Mouse (Mus musculus): ENCODE measurements at regions not wholly inside any gene's neighbourhood (a gene's known extent, or its start where the extent isn't known, plus 50 kb on each side); places are given as distances from the start of the nearest gene placed in this dataset.
A peak's percentile ranks its signal among the peaks of the same experiment; 100 is the strongest.

DNA sequence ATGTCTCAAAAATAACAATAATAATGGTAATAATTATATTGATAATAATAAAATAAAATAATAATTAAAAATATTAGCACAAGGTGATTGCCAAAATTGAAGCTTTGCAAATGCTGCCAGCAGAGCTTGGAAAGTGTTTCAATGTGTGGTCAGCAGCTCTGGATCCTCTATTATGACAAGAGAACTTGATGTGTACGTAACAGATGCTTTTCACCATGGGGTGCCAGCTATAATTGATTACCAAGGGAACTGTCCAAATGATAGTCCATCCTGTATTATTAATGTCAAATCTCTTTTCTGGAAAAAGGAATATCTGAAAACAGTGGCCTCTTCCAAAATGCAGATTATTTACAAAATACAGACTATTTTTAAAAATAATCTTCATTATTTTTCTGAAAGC lies 419.2 kb downstream of the Plk2 start:
- 86% methylated on average over 1 of the region's 1 CpGs for WGBS
- Histone ChIP-seq H3K9me3 (replicated peaks) (no peaks in the 10 kb centered on the region), H3K36me3 (no peaks in the 10 kb centered on the region), H3K27ac (replicated peaks) (no peak overlapping the region), H3K27me3 (ENCODE audit: low read depth, poor library complexity, severe bottlenecking) (no peaks in the 10 kb centered on the region), H3K4me1 (peaks cover 3% of the 10 kb centered on the region), H3K4me3 (no peak overlapping the region)
- DNase-seq (ENCODE audit: low spot score) = no peak

DNA sequence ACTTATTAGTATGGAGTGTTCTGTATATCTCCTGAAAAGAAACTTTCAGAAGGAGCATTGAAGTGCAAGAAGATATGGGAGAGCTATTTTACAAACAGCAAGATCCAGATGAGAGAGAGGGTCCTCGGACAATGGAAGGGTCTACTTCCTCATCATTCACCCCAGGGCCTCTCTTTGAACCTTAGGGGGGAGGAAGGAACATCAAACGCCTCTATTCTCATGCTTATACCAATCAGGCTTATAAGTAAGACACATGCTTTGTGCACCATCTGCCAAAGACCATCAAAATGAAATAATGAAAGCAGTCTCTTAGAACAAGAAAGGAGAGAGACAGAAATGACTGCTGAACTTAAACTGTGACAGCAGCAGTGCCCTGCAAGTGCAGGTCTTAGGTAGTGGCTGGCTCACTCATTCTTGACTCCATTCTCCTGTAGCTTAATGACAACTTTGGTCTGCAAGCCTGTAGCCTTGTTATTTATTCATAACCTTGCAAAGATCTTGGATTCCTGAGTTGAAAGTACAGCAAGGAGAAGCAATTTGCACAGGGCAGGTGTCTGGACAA lies 424.5 kb downstream of the Plk2 start:
- Histone ChIP-seq H3K36me3 (no peaks in the 10 kb centered on the region), H3K27me3 (ENCODE audit: low read depth, poor library complexity, severe bottlenecking) (no peaks in the 10 kb centered on the region), H3K4me1 (peaks cover 10% of the 10 kb centered on the region), H3K27ac (replicated peaks) (no peak overlapping the region), H3K9me3 (replicated peaks) (no peaks in the 10 kb centered on the region), H3K4me3 (no peak overlapping the region)
- 42% methylated on average over 2 of the region's 2 CpGs for WGBS
- no peak for DNase-seq (ENCODE audit: low spot score)

DNA sequence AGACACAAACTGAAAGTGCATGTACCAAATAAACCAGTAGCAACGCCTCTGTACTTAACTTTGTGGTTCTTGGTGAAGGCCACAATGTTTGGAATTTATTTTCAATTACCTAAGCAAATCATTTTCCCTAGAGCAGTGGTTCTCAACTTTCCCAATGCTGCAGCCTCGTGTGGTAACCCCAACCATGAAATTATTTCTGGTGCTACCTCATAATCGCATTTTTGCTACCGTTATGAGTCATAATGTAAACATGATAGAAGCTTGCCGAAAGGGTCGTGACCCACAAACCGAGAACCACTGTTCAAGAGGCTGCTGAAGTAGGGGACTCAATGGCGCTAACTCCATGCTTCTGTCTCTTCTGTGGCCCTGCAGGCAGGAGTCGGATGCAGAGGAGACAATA lies 429.9 kb upstream of the Actbl2 start:
- no peaks in the 10 kb centered on the region for H3K9me3 ChIP-seq (replicated peaks)
- H3K27ac ChIP-seq (replicated peaks) = no peak overlapping the region
- H3K4me3 ChIP-seq = no peak overlapping the region
- 93% methylated on average over 9 of the region's 9 CpGs for WGBS
- DNase-seq (ENCODE audit: low spot score) = no peak
- H3K27me3 ChIP-seq (ENCODE audit: low read depth, poor library complexity, severe bottlenecking) = no peaks in the 10 kb centered on the region
- no peaks in the 10 kb centered on the region for H3K36me3 ChIP-seq
- H3K4me1 ChIP-seq = no peaks in the 10 kb centered on the region

DNA sequence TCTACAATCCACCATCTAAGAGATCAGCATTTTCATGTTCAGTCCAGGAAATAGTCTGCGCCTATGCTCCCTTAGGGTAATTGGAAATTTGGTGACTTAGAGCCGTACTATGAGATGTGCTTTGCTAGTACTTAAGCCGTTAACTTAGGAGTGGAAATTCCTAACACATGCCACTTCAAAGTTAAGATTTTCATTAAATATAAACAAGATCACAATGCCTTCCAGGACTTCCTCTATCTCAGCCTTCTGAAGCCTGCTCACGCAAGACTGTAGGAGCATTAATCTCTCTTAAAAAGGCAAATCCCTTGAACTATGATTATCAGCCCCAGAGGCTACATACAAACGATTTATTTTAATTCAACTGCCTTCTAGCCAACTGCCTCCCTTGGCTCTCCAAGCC lies 422.4 kb upstream of the Actbl2 start:
- H3K27ac ChIP-seq (replicated peaks) = no peak overlapping the region
- H3K27me3 ChIP-seq (ENCODE audit: low read depth, poor library complexity, severe bottlenecking) = no peaks in the 10 kb centered on the region
- peaks cover 6% of the 10 kb centered on the region for H3K4me1 ChIP-seq
- no peaks in the 10 kb centered on the region for H3K36me3 ChIP-seq
- no peak for DNase-seq (ENCODE audit: low spot score)
- 72% methylated on average over 5 of the region's 5 CpGs for WGBS
- no peaks in the 10 kb centered on the region for H3K9me3 ChIP-seq (replicated peaks)
- no peak overlapping the region for H3K4me3 ChIP-seq

DNA sequence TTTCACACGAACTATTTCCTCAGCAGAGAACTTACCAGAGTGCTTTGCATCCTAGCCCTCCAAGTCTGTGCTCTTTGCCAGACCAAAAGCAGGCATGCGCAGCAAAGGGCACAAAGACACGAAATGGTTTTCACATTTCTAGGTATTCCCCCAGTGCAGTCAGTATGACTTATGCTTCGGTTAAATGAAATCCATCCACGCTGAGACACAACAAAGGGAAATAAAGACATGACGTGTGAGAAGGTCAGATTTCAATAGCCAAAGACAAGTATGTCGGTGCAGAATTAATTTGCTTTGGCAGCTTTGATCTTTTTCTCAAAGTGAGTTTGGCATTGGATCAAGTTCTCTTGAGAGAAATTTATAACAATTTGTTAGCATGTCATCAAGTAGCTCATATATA lies 417.9 kb upstream of the Actbl2 start:
- peaks cover 6% of the 10 kb centered on the region for H3K4me1 ChIP-seq
- H3K4me3 ChIP-seq = no peak overlapping the region
- no peaks in the 10 kb centered on the region for H3K9me3 ChIP-seq (replicated peaks)
- no peak overlapping the region for H3K27ac ChIP-seq (replicated peaks)
- no peaks in the 10 kb centered on the region for H3K36me3 ChIP-seq
- 59% methylated on average over 7 of the region's 7 CpGs for WGBS
- peak; percentile 13 for DNase-seq (ENCODE audit: low spot score)
- H3K27me3 ChIP-seq (ENCODE audit: low read depth, poor library complexity, severe bottlenecking) = no peaks in the 10 kb centered on the region

DNA sequence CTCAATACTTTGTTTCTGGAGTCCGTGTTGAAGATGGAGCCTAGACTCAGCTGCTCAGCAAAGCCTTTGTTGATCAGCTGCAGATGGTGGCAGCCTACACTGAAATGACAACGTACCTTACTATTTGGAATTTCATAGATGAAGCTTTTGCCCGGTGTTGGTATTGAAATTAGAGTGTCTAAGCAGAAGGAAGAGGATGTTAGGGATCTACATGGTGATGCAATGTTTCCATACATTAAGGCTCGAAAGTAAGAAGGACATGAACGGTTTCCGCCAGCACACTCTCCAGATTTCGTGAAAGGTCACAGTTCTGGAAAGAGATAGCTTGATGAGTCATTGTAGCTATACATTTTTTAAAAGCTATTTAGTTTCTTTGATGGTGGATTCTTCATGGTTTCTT lies 412.9 kb upstream of the Actbl2 start:
- no peak overlapping the region for H3K4me3 ChIP-seq
- DNase-seq (ENCODE audit: low spot score) = no peak
- peaks cover under 1% of the 10 kb centered on the region for H3K4me1 ChIP-seq
- no peaks in the 10 kb centered on the region for H3K9me3 ChIP-seq (replicated peaks)
- no peaks in the 10 kb centered on the region for H3K27me3 ChIP-seq (ENCODE audit: low read depth, poor library complexity, severe bottlenecking)
- H3K27ac ChIP-seq (replicated peaks) = no peak overlapping the region
- no peaks in the 10 kb centered on the region for H3K36me3 ChIP-seq
- 94% methylated on average over 7 of the region's 7 CpGs for WGBS

DNA sequence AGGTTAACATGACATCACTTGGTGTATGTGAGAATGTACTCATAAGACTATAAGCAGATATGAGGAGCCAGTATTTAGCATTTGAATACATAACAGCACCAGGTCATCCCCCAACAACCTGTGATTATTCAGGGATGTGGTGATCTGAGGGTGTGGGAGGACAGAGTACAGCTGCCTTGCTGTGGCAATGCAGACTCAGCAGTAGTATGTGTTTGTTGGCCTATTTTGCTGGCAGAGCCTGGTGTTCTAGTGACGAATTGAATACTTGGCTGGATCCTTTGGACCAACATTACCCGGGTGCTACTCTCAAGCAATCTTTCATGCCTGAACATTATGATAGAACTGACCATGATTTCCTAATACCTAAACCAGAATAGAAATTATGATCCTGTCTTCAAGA lies 409.1 kb upstream of the Actbl2 start:
- no peaks in the 10 kb centered on the region for H3K36me3 ChIP-seq
- H3K4me1 ChIP-seq = no peaks in the 10 kb centered on the region
- no peak overlapping the region for H3K4me3 ChIP-seq
- no peaks in the 10 kb centered on the region for H3K9me3 ChIP-seq (replicated peaks)
- WGBS = 98% methylated on average over 2 of the region's 2 CpGs
- DNase-seq (ENCODE audit: low spot score) = no peak
- no peaks in the 10 kb centered on the region for H3K27me3 ChIP-seq (ENCODE audit: low read depth, poor library complexity, severe bottlenecking)
- H3K27ac ChIP-seq (replicated peaks) = no peak overlapping the region

DNA sequence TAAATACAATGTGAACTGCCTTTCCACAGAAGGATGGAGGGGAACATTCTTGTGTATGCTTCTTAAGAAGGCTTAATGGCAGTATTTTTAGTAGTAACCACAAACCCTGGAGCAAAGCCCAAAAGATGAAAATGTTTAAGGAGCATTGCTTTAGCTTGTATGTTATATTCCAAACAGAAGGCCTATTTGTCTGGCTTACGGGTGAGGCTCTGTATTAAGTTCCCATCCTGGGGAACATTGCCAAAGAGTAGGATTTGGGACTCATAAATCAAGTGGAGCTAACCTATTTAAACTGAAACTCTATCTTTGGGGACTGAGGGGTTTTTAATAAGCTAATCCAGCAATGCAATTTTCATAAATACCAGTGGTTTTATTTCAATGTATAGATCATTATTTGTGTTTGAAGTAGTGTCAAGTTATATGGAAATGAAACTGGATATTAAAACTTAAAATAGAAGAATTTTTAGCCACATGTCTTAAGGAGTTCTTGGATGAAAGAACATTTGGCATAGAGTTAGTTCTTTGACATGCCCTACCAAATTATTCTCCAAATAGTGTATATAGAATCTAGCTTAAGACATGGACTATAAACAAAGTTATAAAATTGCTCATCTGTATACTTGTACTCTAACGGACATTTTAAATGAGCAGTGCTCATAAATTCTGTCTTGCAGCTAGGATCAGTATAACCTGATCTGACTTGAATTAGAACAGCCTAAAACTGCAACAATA lies 401.7 kb upstream of the Actbl2 start:
- Histone ChIP-seq H3K4me3 (no peak overlapping the region), H3K36me3 (no peaks in the 10 kb centered on the region), H3K9me3 (replicated peaks) (no peaks in the 10 kb centered on the region), H3K27ac (replicated peaks) (no peak overlapping the region), H3K27me3 (ENCODE audit: low read depth, poor library complexity, severe bottlenecking) (no peaks in the 10 kb centered on the region), H3K4me1 (no peaks in the 10 kb centered on the region)
- no peak for DNase-seq (ENCODE audit: low spot score)
- 88% methylated on average over 2 of the region's 2 CpGs for WGBS

DNA sequence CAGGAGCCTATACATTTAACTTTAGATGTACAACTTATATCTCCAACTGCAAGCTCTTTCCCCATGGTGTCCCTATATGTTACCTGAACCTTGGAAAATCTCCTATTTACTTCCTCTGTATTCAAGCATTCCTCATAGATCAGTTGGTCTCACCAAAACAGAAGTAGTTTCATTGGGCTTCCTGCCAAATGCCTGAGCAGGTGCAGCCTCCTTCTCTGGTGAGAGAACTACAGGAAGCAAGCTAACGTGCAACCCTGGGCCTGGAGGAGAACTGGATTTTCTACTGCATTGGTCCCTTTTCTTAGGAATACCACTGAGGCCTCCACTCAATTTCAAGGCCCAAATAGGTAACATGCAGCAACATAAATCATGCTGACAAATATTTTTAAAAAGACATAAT lies 400.6 kb upstream of the Actbl2 start:
- no peak for DNase-seq (ENCODE audit: low spot score)
- Histone ChIP-seq H3K36me3 (no peaks in the 10 kb centered on the region), H3K27me3 (ENCODE audit: low read depth, poor library complexity, severe bottlenecking) (no peaks in the 10 kb centered on the region), H3K27ac (replicated peaks) (no peak overlapping the region), H3K9me3 (replicated peaks) (no peaks in the 10 kb centered on the region), H3K4me3 (no peak overlapping the region), H3K4me1 (no peaks in the 10 kb centered on the region)
- 80% methylated on average over 1 of the region's 1 CpGs for WGBS

DNA sequence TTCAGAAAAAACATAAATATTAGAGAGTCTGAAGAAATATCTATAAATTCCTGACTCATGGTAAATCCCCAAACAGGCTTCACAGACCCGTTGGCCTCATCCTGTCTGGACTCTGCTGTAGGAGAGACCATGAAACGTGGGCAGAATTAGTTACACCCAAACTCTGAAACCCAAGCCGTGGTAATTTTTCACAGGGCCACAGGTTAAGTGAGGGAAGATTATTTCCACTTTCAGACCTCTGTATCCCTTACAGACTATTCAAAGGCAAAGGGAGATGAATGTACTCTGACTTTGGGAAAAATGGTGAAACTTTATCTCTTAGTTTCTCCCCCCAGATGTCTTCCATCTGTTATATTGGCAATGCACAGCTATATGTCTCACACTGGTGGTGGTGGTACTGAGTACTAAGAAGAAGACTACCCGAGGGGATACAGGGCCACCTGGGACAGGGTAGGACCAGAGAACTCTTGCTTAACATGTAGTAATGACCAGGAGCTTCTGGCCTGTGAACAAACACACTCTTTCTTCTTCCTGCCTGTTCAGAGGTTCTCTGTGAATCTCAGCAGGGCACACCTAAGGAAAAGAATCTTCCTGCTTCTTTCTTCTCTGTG lies 388.8 kb upstream of the Actbl2 start:
- Histone ChIP-seq H3K4me1 (peaks cover 10% of the 10 kb centered on the region), H3K9me3 (replicated peaks) (no peaks in the 10 kb centered on the region), H3K36me3 (no peaks in the 10 kb centered on the region), H3K4me3 (no peak overlapping the region), H3K27ac (replicated peaks) (no peak overlapping the region), H3K27me3 (ENCODE audit: low read depth, poor library complexity, severe bottlenecking) (peaks cover 46% of the 10 kb centered on the region)
- WGBS = 76% methylated on average over 4 of the region's 4 CpGs
- no peak for DNase-seq (ENCODE audit: low spot score)

DNA sequence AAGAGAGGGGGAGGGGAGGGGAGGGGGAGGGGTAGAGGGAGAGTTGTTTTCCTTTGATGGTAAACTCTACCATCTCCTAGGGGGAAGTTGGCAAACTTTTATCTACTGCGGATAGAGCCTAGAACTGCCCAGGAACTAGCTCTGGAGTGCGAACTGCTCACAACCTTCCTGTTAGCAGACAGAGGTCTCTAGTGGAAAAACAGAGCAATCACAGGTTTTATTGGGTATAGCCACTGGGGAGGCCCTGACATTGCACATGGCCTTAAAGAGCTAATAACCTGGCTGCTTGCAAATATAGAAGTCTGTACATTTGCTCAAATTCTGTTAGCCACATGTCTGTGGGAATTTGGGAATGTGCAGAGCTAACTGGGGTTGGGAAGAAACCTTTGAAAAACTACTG lies 388.1 kb upstream of the Actbl2 start:
- no peak for DNase-seq (ENCODE audit: low spot score)

DNA sequence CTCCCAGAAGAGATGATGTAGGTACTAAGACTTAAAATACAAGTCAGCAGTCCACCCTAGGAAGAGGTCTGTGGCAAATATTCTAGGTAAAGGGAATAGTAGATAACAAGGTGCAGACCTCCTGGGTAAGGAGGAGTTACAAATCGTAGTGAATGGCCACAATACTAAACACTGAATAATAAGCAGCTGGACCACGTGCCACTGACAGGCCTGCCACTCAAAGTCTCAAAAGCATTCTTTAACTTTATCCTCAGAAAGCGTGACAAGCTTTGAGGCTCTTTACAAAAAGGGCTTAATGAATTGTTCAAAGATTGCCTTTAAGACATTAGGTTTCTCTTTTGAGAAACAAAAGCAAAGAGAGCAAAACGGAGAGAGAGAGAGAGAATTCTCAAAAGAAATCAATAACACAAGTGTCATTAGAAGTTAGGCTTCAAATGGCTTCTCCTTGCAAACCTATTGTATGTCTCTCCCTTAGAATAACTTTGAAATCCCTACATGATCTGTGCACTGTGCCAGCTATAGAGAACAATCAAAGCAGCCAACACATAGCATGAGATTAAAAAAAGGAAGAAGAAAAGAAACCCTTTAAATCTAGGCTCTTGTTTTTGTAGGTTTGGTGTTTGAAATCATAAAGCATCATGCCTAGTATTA lies 383.6 kb upstream of the Actbl2 start:
- H3K27ac ChIP-seq (replicated peaks) = no peak overlapping the region
- 18% methylated on average over 4 of the region's 4 CpGs for WGBS
- H3K36me3 ChIP-seq = no peaks in the 10 kb centered on the region
- H3K9me3 ChIP-seq (replicated peaks) = no peaks in the 10 kb centered on the region
- peaks cover 64% of the 10 kb centered on the region for H3K27me3 ChIP-seq (ENCODE audit: low read depth, poor library complexity, severe bottlenecking)
- H3K4me3 ChIP-seq = no peak overlapping the region
- H3K4me1 ChIP-seq = peaks cover 34% of the 10 kb centered on the region
- peak; percentile 39 for DNase-seq (ENCODE audit: low spot score)

More for the DNA sequence above, 388.1 kb upstream of the Actbl2 start:
- Histone ChIP-seq H3K27ac (replicated peaks) (no peak overlapping the region), H3K27me3 (ENCODE audit: low read depth, poor library complexity, severe bottlenecking) (peaks cover 46% of the 10 kb centered on the region), H3K4me3 (no peak overlapping the region), H3K4me1 (peaks cover 17% of the 10 kb centered on the region), H3K9me3 (replicated peaks) (no peaks in the 10 kb centered on the region), H3K36me3 (no peaks in the 10 kb centered on the region)
- 75% methylated on average over 2 of the region's 2 CpGs for WGBS

DNA sequence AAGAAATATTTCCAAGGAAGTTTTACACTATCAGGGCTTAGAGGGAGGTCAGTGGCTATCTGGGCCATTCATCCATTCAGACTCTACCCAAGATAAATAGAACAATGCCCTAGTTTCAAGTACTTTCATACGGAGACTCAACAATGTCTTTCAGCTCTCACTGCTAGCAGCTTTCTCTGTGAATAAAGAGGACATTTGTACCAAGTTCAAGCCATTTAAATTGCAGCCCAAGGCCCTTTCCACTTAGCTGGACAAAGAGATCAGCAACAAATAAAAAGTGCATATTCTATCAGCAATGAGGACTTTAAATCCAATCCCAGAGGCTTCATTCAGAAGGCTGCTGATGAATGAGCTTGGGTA lies 383.1 kb upstream of the Actbl2 start:
- 15% methylated on average over 1 of the region's 1 CpGs for WGBS

More for the DNA sequence above, 383.1 kb upstream of the Actbl2 start:
- H3K9me3 ChIP-seq (replicated peaks) = no peaks in the 10 kb centered on the region
- peak overlapping the region; percentile 42; the same call in 1 of the 2 replicates for H3K27ac ChIP-seq (replicated peaks)
- peak overlapping the region; percentile 11; the same call in 1 of the 2 replicates for H3K4me3 ChIP-seq
- H3K4me1 ChIP-seq = peaks cover 34% of the 10 kb centered on the region
- H3K27me3 ChIP-seq (ENCODE audit: low read depth, poor library complexity, severe bottlenecking) = peaks cover 59% of the 10 kb centered on the region
- no peak for DNase-seq (ENCODE audit: low spot score)
- no peaks in the 10 kb centered on the region for H3K36me3 ChIP-seq
